Mouse (Mus musculus) heart, adult 2 months (tissue): Measurements from ENCODE around the gene Nfatc2. TPM values are rescaled to one million over a fixed set of nuclear protein-coding genes. Genes with fewer than 3 reads are reported as not detected.

Source experiments
- DNase-seq, 2 experiments: peaks; one replicate each; pipeline ENCODE4 v3.0.0; 2021
- H3K27ac ChIP-seq: fragments of 200-600 bp; 2 replicates; pipeline ENCODE4 v1.8.1; 2022
- H3K27me3 ChIP-seq: fragments of 200-500 bp; 2 replicates; pipeline ENCODE4 v1.6.1; 2012; ENCODE audit warnings: mild to moderate bottlenecking, low read length, inconsistent platforms, mixed read lengths; ENCODE audit not compliant: control insufficient read depth, insufficient read depth
- H3K36me3 ChIP-seq: fragments of 200-500 bp; 2 replicates; pipeline ENCODE4 v1.6.1; 2012; ENCODE audit warnings: low read length, inconsistent platforms; ENCODE audit not compliant: control insufficient read depth, insufficient read depth
- H3K4me1 ChIP-seq: fragments of 200-500 bp; 2 replicates; pipeline ENCODE4 v1.6.1; 2011; ENCODE audit warnings: low read length; ENCODE audit not compliant: control insufficient read depth, insufficient read depth
- H3K4me3 ChIP-seq: fragments of 200-600 bp; 2 replicates; pipeline ENCODE4 v1.8.1; 2022
- H3K79me2 ChIP-seq: fragments of 200-500 bp; replicated peaks from 2 replicates; pipeline ENCODE4 v1.6.1; 2012; ENCODE audit warnings: mild to moderate bottlenecking, inconsistent platforms, low read length, moderate library complexity, mixed read lengths; ENCODE audit not compliant: control insufficient read depth, insufficient read depth
- H3K9ac ChIP-seq: fragments of 200-500 bp; 2 replicates; pipeline ENCODE4 v1.6.1; 2012; ENCODE audit warnings: low read depth, mild to moderate bottlenecking, control low read depth, inconsistent platforms, low read length, mixed read lengths
- CTCF ChIP-seq: fragments of 200-600 bp; IDR thresholded peaks from 2 replicates; pipeline ENCODE4 v1.8.1; 2022; ENCODE audit warnings: antibody characterized with exemption, mild to moderate bottlenecking, moderate library complexity
- EP300 ChIP-seq: fragments of 200-500 bp; IDR thresholded peaks from 2 replicates; pipeline ENCODE4 v1.6.1; 2011; ENCODE audit warnings: low read depth, low read length, control low read depth; ENCODE audit not compliant: insufficient read depth
- POLR2A ChIP-seq: fragments of 200-500 bp; IDR thresholded peaks from 2 replicates; pipeline ENCODE4 v1.6.1; 2011; ENCODE audit warnings: mild to moderate bottlenecking, low read depth, low read length, control low read depth; ENCODE audit not compliant: insufficient read depth
- WGBS: fragments of 180-500 bp; shearing (Covaris S2); methylation state at CpG from one replicate; pipeline ENCODE4 v1.1.7; 2018; 5-methylcytosine and 5-hydroxymethylcytosine counted together
- intact Hi-C: fragments of 180-260 bp; cut with DNase I; formaldehyde crosslinking; loops from one replicate; pipeline ENCODE4 v1.15.1; 2025
- polyA plus RNA-seq: library from polyadenylated mRNA; depleted of rRNA; stranded (reverse); fragments of >200 nt; gene quantifications from 2 replicates; pipeline ENCODE4 v1.2.3, GENCODE M21; 2012
- total RNA-seq, 2 experiments: library from RNA; stranded (reverse); gene quantifications; 2 replicates each; pipeline ENCODE4 v1.2.3; 2021

Nfatc2 gene
- total and polyA plus RNA-seq, 3 experiments = 11.2 to 18.3 (median 12.8) TPM

DNA sequence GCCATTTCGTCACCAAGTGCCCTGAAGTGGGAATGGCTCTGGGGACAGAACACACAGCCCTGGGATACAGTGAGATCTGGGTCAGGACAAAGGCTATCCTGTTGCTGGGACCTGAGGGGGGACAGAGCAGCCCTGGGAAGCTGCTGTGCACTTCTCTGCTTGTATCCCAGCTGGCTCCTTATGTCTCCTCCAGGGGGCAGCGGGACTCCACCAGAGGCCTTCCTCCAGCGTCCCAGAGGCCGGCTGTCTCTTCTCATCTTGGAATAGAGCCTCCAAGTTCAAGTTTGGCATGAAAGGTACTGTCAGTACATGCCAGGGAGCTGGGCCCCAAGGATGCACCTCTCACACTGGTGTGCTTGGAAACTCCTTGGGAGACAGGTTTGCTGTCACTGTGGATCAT, 132.4 kb downstream of the Nfatc2 start:
- WGBS = 7% methylated on average over 4 of the region's 4 CpGs
- intact Hi-C loops = loop anchor here (1.0 kb wide), 1 partner anchor 159 kb away; no protein-coding TSS in a partner anchor
- H3K4me3 ChIP-seq = no peak overlapping the region
- no peak overlapping the region for H3K9ac ChIP-seq
- H3K36me3 ChIP-seq = no peaks in the 10 kb centered on the region
- no peak for TF ChIP-seq POLR2A
- TF ChIP-seq CTCF = peak; percentile 99
- no peaks in the 10 kb centered on the region; the same call in 1 of the 2 replicates for H3K4me1 ChIP-seq
- no peaks in the 10 kb centered on the region for H3K79me2 ChIP-seq
- peak; percentile 78 to 82 for DNase-seq
- H3K27me3 ChIP-seq = no peaks in the 10 kb centered on the region
- H3K27ac ChIP-seq = no peak overlapping the region

DNA sequence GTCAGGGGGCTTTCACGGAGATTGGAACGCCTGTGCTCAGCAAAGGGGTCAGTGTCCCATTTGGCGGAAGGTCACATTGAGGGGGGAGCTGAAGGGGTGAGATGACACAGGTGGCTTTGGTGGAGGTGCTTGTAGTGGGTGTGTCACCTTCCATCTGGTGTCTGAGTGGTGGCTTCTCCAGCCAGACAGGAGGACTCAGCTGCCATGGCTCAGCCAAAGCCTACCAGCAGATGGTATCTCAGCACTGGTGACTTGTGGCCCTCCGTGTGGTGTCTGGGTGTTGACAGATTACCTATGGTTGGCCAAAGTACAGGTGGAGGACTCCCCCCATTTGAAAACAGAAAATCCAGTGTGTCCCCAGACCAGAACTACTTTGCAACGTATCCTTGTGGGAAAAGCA, 134.3 kb downstream of the Nfatc2 start:
- intact Hi-C loops = no loop called here
- no peaks in the 10 kb centered on the region for H3K36me3 ChIP-seq
- no peaks in the 10 kb centered on the region; the same call in 1 of the 2 replicates for H3K4me1 ChIP-seq
- TF ChIP-seq EP300 (no peak), CTCF (no peak), POLR2A (no peak)
- H3K27me3 ChIP-seq = no peaks in the 10 kb centered on the region
- no peak overlapping the region for H3K27ac ChIP-seq
- 89% methylated on average over 5 of the region's 5 CpGs for WGBS
- DNase-seq = no peak
- H3K79me2 ChIP-seq = no peaks in the 10 kb centered on the region
- no peak overlapping the region for H3K4me3 ChIP-seq
- H3K9ac ChIP-seq = no peak overlapping the region

DNA sequence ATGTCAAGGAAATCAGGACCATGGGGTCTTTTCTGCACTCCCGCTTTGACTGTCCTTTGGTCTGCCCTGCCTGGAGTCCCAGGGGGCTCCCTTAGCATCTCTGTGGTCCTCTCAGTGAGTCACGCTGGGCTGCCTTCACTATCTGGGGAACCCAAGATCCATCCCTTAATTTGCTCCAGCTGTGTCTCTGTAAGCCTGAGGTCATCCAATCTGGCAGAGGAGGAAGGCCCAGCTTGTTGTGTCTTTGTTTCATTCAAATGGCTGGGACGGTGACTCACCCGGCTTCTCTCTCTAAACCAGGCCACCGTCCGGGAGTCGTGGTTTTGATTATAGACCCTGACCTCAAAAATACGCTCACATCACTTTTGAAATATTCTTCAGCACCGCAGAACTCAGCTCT, 135.4 kb downstream of the Nfatc2 start:
- Histone ChIP-seq H3K9ac (no peak overlapping the region), H3K36me3 (no peaks in the 10 kb centered on the region), H3K4me1 (no peaks in the 10 kb centered on the region; the same call in 1 of the 2 replicates), H3K79me2 (no peaks in the 10 kb centered on the region), H3K27me3 (no peaks in the 10 kb centered on the region), H3K27ac (no peak overlapping the region), H3K4me3 (no peak overlapping the region)
- intact Hi-C loops = no loop called here
- DNase-seq = peak; percentile 37 to 68
- TF ChIP-seq EP300 = 0 out of 2 replicates have a peak, but pooled peaks have one; percentile 17
- TF ChIP-seq POLR2A = no peak
- TF ChIP-seq CTCF = no peak
- 43% methylated on average over 9 of the region's 9 CpGs for WGBS

DNA sequence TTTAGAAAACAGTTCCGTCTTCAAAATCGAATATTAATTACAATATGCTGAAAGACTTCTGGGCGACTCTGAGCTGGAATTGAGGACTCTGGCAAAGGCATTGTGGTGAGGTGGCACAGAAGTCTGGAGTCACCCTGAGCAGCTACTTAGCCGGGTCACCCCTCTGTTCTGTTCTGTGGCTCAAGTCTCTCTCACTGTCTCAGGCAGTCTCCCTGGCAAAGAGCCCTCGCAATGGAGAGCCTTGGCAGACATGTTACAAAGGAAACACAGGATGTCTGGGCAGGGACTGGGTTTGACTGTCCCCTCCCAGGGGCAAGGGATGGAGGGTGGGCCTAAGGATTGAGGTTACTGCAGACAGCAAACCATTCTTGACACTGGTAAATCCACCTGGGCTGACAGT, 135.8 kb downstream of the Nfatc2 start:
- no peak overlapping the region for H3K27ac ChIP-seq
- H3K9ac ChIP-seq = no peak overlapping the region
- H3K27me3 ChIP-seq = no peaks in the 10 kb centered on the region
- 69% methylated on average over 5 of the region's 5 CpGs for WGBS
- H3K4me1 ChIP-seq = no peaks in the 10 kb centered on the region; the same call in 1 of the 2 replicates
- TF ChIP-seq POLR2A = no peak
- TF ChIP-seq EP300 = no peak
- TF ChIP-seq CTCF = no peak
- no peaks in the 10 kb centered on the region for H3K79me2 ChIP-seq
- DNase-seq = peak in 1 of 2 experiments; percentile 9
- H3K36me3 ChIP-seq = no peaks in the 10 kb centered on the region
- H3K4me3 ChIP-seq = no peak overlapping the region
- intact Hi-C loops = no loop called here

DNA sequence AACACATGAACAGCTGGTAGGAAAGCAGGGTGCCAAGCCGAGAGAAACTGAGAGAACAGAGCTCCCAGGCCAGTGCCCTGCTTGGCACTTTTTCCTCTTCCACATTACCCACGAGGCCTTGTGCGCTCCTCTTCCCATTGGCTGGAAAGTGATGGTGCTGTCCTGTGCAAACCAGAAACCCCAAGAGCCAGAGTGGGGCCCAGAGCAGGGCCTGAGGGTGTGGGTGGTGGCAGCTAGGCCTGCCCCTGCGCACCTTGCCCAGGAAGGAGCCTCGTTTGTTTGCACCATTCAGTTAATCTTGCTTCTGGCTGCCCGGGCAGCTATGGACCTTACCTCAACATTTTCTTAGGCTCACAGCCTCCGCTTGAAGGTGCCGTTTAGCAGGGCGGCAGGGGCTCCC, 139.6 kb downstream of the Nfatc2 start:
- Histone ChIP-seq H3K9ac (no peak overlapping the region), H3K79me2 (no peaks in the 10 kb centered on the region), H3K27ac (no peak overlapping the region), H3K4me1 (no peaks in the 10 kb centered on the region; the same call in 1 of the 2 replicates), H3K4me3 (no peak overlapping the region), H3K36me3 (no peaks in the 10 kb centered on the region), H3K27me3 (no peaks in the 10 kb centered on the region)
- 81% methylated on average over 9 of the region's 9 CpGs for WGBS
- intact Hi-C loops = no loop called here
- TF ChIP-seq POLR2A (no peak), CTCF (no peak), EP300 (no peak)
- no peak for DNase-seq

DNA sequence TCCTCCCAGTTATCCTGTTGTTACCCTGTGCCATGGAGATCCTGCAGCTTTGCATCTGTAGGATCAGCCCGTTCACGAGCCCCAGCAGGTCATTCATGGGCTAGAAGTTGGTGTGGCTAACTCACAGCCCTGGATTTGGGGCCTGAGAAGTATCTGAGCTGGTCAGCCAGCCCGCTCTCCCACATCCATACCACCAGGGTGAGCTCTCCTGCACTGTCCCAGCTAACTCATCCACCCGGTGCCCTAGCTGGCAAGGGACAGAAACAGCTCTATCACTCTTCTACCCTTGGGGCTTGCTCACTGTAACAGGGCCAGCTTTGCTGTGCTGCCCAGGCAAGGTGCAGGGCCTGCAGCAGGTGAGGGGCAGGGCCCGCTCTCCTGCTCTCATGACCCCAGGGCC, 141.8 kb downstream of the Nfatc2 start:
- Histone ChIP-seq H3K36me3 (no peaks in the 10 kb centered on the region), H3K4me1 (no peaks in the 10 kb centered on the region), H3K9ac (no peak overlapping the region), H3K79me2 (no peaks in the 10 kb centered on the region), H3K4me3 (no peak overlapping the region), H3K27ac (no peak overlapping the region), H3K27me3 (no peaks in the 10 kb centered on the region)
- intact Hi-C loops = no loop called here
- 81% methylated on average over 5 of the region's 5 CpGs for WGBS
- TF ChIP-seq EP300 = no peak
- TF ChIP-seq CTCF = no peak
- TF ChIP-seq POLR2A = no peak
- DNase-seq = no peak
